Mouse (Mus musculus) myocyte (in vitro differentiated cells): ENCODE data around the gene Gm5773. TPM values are rescaled to one million over a fixed set of nuclear protein-coding genes. Genes with fewer than 3 reads are reported as not detected.
"Not testable (repeated sequence)": the region's sequence is repeated elsewhere in the genome, so short reads cannot be mapped to it uniquely, and the experiment has no call there.

Experiments used
- H3K27me3 ChIP-seq: one replicate; pipeline ENCODE4 v1.6.1; 2011; ENCODE audit not compliant: control insufficient read depth, insufficient read depth, insufficient read length
- H3K36me3 ChIP-seq: one replicate; pipeline ENCODE4 v1.6.1; 2011; ENCODE audit not compliant: control insufficient read depth, insufficient read depth
- H3K4me2 ChIP-seq: one replicate; pipeline ENCODE4 v1.6.1; 2011; ENCODE audit warnings: low read depth, control low read depth
- H3K4me3 ChIP-seq: one replicate; pipeline ENCODE4 v1.5.1; 2011; ENCODE audit warnings: mild to moderate bottlenecking, control low read depth, moderate library complexity
- H3K79me2 ChIP-seq: one replicate; pipeline ENCODE4 v1.6.1; 2011; ENCODE audit not compliant: control insufficient read depth, insufficient read depth
- H3ac ChIP-seq: one replicate; pipeline ENCODE4 v1.6.1; 2011; ENCODE audit not compliant: control insufficient read depth, insufficient read length
- polyA plus RNA-seq: library from polyadenylated mRNA; unstranded; fragments of >200 nt; fragmentation: generic; extraction: Trizol; gene quantifications from one replicate; pipeline ENCODE4 v1.2.1, GENCODE M21; 2012; ENCODE audit warnings: missing spikeins

The Gm5773 gene
- not detected for polyA plus RNA-seq

GRCm38 (mm10) chr3:93772700-93773099 lies at the start of gene Gm5773:
TSS of gene Gm5773 (plus strand) at chr3:93773000.
- not testable (repeated sequence) for H3ac ChIP-seq, H3K4me2 ChIP-seq, H3K4me3 ChIP-seq, H3K27me3 ChIP-seq, H3K36me3 ChIP-seq, H3K79me2 ChIP-seq

GRCm38 (mm10) chr3:93745475-93745874 lies 27.3 kb upstream of the Gm5773 start:
- H3K79me2 ChIP-seq, H3K4me2 ChIP-seq, H3ac ChIP-seq, H3K27me3 ChIP-seq, H3K4me3 ChIP-seq, H3K36me3 ChIP-seq: not testable (repeated sequence)

GRCm38 (mm10) chr3:93754022-93754421 lies 18.8 kb upstream of the Gm5773 start:
- H3K27me3 ChIP-seq, H3ac ChIP-seq, H3K4me3 ChIP-seq, H3K4me2 ChIP-seq, H3K36me3 ChIP-seq, H3K79me2 ChIP-seq: not testable (repeated sequence)

- not testable (repeated sequence) for H3K4me2 ChIP-seq, H3K27me3 ChIP-seq, H3K36me3 ChIP-seq, H3ac ChIP-seq, H3K4me3 ChIP-seq, H3K79me2 ChIP-seq
Measured at GRCm38 (mm10) chr3:93796098-93796497, 23.3 kb downstream of the Gm5773 start, which contains the start of gene Tdpoz4. TSS of gene Tdpoz4 (plus strand) at chr3:93796398.

GRCm38 (mm10) chr3:93813341-93813740 lies 40.5 kb downstream of the Gm5773 start:
- not testable (repeated sequence) for H3K79me2 ChIP-seq, H3K36me3 ChIP-seq

More at GRCm38 (mm10) chr3:93813341-93813740, 40.5 kb downstream of the Gm5773 start:
- H3K4me3 ChIP-seq, H3ac ChIP-seq, H3K4me2 ChIP-seq, H3K27me3 ChIP-seq: not testable (repeated sequence)

Other genes with a start within 250 kb of the Gm5773 start
- 788 TPM for gene S100a10, start 217.9 kb upstream of the Gm5773 start, polyA plus RNA-seq
- gene Tdpoz2, start 120.3 kb upstream of the Gm5773 start, polyA plus RNA-seq = not detected
- not detected for gene Tdpoz1, start 96.7 kb upstream of the Gm5773 start, polyA plus RNA-seq
- gene Gm37596, start 79.9 kb upstream of the Gm5773 start, polyA plus RNA-seq = not detected
- not detected for gene Tdpoz4, start 23.4 kb downstream of the Gm5773 start, polyA plus RNA-seq
- not detected for gene Tdpoz3, start 53.0 kb downstream of the Gm5773 start, polyA plus RNA-seq
- gene Gm9117, start 170.5 kb downstream of the Gm5773 start, polyA plus RNA-seq = not detected
- not detected for gene Tdpoz5, start 188.3 kb downstream of the Gm5773 start, polyA plus RNA-seq